15 mouse cellular contexts compared by ENCODE assay signal in the genomic region with DNA sequence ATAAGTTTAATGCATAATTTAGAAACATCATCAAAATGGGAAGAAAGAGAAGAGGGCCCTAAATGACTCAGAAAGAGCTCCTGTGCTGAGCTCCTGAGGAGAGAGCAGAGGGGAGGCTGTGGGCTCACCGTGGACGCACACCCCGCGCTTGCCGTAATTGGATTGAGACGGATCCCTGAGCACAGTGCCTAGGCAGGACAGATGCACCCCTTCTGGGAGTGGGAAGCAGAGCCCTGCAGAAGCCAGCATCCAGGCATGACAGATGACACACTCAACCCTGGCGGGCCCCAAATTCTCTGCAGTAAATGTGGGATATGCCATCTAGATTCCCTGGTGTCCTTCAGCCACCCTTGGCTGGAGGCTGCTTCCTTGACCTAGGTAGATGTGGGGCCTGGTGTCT.
"Had no signal": no experiment of that assay in that cellular context is flagged by ENCODE, and none has a peak within 500 bp of the region (broad histone marks: within the 10 kb centered on the region; RNA-seq: fewer than 3 reads in every experiment).

No protein-coding gene starts in this region.

- H3K9me3 ChIP-seq: hindbrain, embryonic 12.5 days; limb, embryonic 10.5 days; liver, embryonic 15.5 days had no signal

- DNase-seq: kidney, adult 9 months; kidney, postnatal 10 days; kidney, postnatal 4 days; lung, adult 2 months; lung, postnatal 36 days; right cerebral cortex, adult 18-20 months; right cerebral cortex, postnatal 25 days; thymus, postnatal 36 days had no signal

- H3K4me1 ChIP-seq: liver, embryonic 15.5 days had no signal

- H3K4me3 ChIP-seq: hindbrain, embryonic 12.5 days; limb, embryonic 10.5 days; liver, embryonic 15.5 days had no signal

- H3K4me2 ChIP-seq: hindbrain, embryonic 12.5 days; liver, embryonic 11.5 days; liver, embryonic 15.5 days had no signal

- H3K27me3 ChIP-seq: hindbrain, embryonic 12.5 days; liver, embryonic 15.5 days had no signal

- ATAC-seq: inflammation-experienced regulatory T-cells, adult 6 months; intestine, postnatal 0 days; lung, postnatal 0 days had no signal

- H3K27ac ChIP-seq: hindbrain, embryonic 12.5 days; limb, embryonic 10.5 days; liver, embryonic 15.5 days had no signal

- H3K36me3 ChIP-seq: hindbrain, embryonic 12.5 days; limb, embryonic 10.5 days; liver, embryonic 15.5 days had no signal

- H3K9ac ChIP-seq: hindbrain, embryonic 12.5 days; liver, embryonic 15.5 days had no signal
